Mouse (Mus musculus) testis, adult 10 weeks (tissue): Measurements from ENCODE around the gene Ppcs. TPM values are rescaled to one million over a fixed set of nuclear protein-coding genes. Genes with fewer than 3 reads are reported as not detected.

ENCODE experiments used
- polyA plus RNA-seq: library from polyadenylated mRNA; stranded (reverse); fragments of 350-450 nt; fragmentation: Illumina TruSeq; extraction: RNeasy Lipid Tissue Mini Kit (QIAGEN cat#74804); gene quantifications from one replicate; pipeline ENCODE4 v1.2.3, GENCODE M21; 2014; ENCODE audit warnings: low read depth, low replicate concordance

Ppcs gene
- polyA plus RNA-seq, result 9.5 TPM

DNA sequence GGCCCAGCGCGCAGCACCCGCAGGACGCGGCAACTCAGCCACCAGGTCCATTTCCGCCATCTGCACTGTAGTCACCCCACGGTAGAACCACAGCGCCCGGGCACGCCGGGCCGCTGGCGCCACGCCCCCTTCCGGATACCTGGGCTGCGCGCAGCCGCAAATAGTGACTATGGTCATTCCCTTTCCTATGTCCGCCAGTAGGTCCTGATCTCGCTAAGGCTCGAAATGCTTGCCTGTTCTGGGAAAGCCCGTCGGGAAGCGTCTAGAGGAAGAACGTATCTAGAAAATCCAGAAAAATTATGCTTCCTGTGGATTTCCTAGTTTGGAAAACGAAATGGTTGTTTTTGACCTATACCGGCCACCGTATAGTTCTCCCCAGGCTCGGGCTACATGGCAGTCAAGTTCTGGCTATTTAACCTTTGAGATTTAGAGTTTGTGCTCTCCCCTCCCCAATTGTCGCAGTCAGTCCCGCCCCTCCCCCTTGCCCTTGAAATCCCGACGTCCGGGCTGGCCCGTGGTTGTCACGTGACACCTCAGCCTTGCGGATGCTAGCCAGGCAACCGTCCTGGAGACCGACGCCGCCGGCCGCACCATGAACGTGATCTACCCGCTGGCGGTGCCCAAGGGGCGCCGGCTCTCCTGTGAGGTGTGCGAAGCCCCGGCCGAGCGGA is at the start of gene Ppcs, which contains the start of gene Zmynd12:
Gene Ppcs, minus strand, starts transcription at position 127 of the 671 bp plus-strand sequence.
Gene Zmynd12, plus strand, starts transcription at position 521 of the 671 bp plus-strand sequence.

DNA sequence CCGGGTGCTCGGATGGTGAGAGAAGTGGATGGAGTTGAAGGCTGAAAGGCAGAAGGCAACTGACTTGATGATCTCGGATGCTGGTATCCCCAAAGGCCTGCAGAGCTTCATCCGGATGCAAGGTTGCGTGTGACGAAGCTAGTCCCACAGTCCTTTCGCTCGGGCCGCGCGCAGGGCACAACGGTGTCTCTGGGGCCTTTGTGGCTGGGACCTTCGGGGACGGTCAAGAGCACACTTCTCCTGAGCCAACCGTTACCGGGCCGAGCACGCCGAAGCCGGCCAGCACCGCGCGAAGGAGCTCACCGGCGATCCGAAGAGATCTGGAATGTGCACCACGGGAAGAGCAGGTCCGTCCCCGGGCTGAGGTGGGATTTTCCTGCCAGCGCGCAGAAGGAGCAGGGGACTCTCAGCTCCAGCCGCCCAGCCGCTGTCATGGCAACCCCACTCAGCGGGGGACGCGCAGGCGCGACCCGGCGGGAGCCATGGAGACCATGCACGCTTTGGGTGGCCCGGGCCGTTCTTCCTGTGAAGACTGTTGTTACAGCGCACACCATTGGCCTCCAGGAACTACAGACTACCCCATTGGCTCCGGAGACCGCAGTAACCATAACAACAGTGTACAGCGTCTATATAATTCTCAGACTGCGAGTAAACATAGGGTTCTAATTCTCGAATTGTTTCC is 7.0 kb downstream of the Ppcs start, which contains the start of gene Ccdc30:
Gene Ccdc30, minus strand, starts transcription at position 450 of the 682 bp plus-strand sequence.

Other genes with a start within 250 kb of the Ppcs start
- gene Zfp691, start 248.2 kb downstream of the Ppcs start, polyA plus RNA-seq, result 1.5 TPM
- gene Ermap, start 232.4 kb downstream of the Ppcs start, polyA plus RNA-seq, result 0.17 TPM
- gene Svbp, start 227.1 kb downstream of the Ppcs start, polyA plus RNA-seq, result 85.6 TPM
- 68.7 TPM for gene Tmem269, start 204.2 kb downstream of the Ppcs start, polyA plus RNA-seq
- gene AU022252, start 189.7 kb downstream of the Ppcs start, polyA plus RNA-seq, result 4.4 TPM
- 14.1 TPM for gene P3h1, start 189.5 kb downstream of the Ppcs start, polyA plus RNA-seq
- gene Cldn19, start 167.0 kb downstream of the Ppcs start, polyA plus RNA-seq, result not detected
- 1,013 TPM for gene Ybx1, start 127.8 kb downstream of the Ppcs start, polyA plus RNA-seq
- 64.0 TPM for gene Ppih, start 101.9 kb downstream of the Ppcs start, polyA plus RNA-seq
- gene Ccdc30, start 6.9 kb downstream of the Ppcs start, polyA plus RNA-seq, result 1,643 TPM
- 81.5 TPM for gene Zmynd12, start 394 bp upstream of the Ppcs start, polyA plus RNA-seq
- gene Rimkla, start 70.2 kb upstream of the Ppcs start, polyA plus RNA-seq, result 0.73 TPM
- 35.5 TPM for gene Foxj3, start 114.6 kb upstream of the Ppcs start, polyA plus RNA-seq
- gene Frg2f1, start 117.1 kb upstream of the Ppcs start, polyA plus RNA-seq, result 7.7 TPM
- gene Guca2a, start 215.3 kb upstream of the Ppcs start, polyA plus RNA-seq, result not detected
- not detected for gene Guca2b, start 236.5 kb upstream of the Ppcs start, polyA plus RNA-seq